Mouse (Mus musculus): Measurements from ENCODE around the gene Habp4.

DNA sequence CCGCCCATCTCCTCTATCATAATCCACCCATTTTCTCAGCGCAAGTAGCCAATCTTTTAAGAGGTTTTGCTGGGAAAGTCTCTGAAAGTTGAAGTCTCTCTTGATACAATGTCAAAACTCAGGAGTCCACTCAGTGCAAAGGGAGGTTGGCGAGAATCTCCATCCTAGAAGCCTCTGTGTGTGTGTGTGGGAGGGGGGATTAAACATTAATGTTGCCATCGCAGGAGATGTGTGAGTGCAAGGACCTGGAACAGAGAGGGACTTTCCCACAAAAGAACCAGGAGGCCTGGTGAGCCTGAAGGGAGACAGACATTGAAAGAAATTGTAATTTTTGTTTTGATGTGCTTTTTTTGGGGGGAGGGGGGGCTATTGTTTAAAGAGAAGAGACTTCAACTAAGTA lies 36.7 kb downstream of the Habp4 start:
- TF ChIP-seq CTCF (IDR thresholded peaks at IDR 0.05; ENCODE audit: control insufficient read depth, insufficient read depth, insufficient replicate concordance, low read depth, low read length) (no peak), POLR2A (IDR thresholded peaks at IDR 0.05; ENCODE audit: control insufficient read depth, low read depth, low read length) (no peak)

Data from testis, adult 2 months (tissue).